Mouse (Mus musculus) gonadal fat pad, adult 2 months (tissue): ENCODE measurements around the gene Gm9833. TPM values are rescaled to one million over a fixed set of nuclear protein-coding genes. Genes with fewer than 3 reads are reported as not detected.
"Not testable (repeated sequence)": the region's sequence is repeated elsewhere in the genome, so short reads cannot be mapped to it uniquely, and the experiment has no call there.

Experiments used
- DNase-seq: peaks from one replicate; pipeline ENCODE4 v3.0.0-alpha.2; 2012; ENCODE audit warnings: low read depth
- polyA plus RNA-seq: library from polyadenylated mRNA; depleted of rRNA; stranded (reverse); fragments of >200 nt; gene quantifications from 2 replicates; pipeline ENCODE4 v1.2.3, GENCODE M21; 2012; rRNA removed

The Gm9833 gene
- polyA plus RNA-seq = 0.20 and 0.30 TPM in 2 replicates

DNA sequence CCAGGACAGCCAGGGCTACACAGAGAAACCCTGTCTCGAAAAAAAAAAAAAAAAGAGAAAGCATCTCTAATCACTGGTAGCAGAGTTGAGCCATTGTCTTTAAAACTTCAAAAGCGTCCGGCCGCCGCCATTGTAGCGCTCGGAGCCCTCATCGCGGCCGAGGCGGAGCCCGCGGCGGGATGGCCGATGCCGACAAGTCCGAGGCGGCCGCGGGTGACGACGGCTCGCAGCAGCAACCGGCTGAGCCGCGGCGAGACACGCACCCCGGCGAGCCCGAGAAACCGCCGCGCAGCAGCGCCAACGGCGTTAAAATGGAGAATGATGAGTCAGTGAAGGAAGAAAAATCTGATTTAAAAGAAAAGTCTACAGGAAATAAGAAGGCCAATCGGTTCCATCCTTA is at the start of gene Gm9833:
Gm9833 (plus strand) TSS at position 117 of the 400 bp plus-strand sequence.
- not testable (repeated sequence) for DNase-seq

GRCm38 (mm10) chr3:10070070-10070469 is 17.8 kb upstream of the Gm9833 start:
- DNase-seq = no peak

DNA sequence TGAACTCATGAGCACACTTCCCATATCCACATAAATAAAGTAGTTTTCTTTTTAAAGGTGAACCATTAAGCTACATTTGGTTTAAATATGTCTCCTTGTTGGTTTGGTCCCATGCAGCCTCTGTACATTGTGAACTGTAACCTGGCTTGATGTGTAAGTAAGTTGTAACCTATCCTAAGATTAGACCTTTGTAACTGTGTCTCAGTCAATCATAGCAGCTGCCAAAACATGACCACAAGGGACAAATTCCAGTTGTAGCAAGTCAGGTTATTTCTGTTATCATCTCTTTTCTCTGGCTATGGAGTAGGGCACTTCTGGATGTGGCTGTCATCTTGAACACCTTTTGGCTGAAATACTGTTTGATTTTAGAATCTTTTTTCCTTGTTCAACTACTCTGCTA is 12.1 kb upstream of the Gm9833 start:
- no peak for DNase-seq

- no peak for DNase-seq
Measured at GRCm38 (mm10) chr3:10077096-10077841, 10.6 kb upstream of the Gm9833 start.

- no peak for DNase-seq
Measured at GRCm38 (mm10) chr3:10078113-10078512, 9.8 kb upstream of the Gm9833 start.

GRCm38 (mm10) chr3:10081336-10081735 is 6.6 kb upstream of the Gm9833 start:
- no peak for DNase-seq

DNA sequence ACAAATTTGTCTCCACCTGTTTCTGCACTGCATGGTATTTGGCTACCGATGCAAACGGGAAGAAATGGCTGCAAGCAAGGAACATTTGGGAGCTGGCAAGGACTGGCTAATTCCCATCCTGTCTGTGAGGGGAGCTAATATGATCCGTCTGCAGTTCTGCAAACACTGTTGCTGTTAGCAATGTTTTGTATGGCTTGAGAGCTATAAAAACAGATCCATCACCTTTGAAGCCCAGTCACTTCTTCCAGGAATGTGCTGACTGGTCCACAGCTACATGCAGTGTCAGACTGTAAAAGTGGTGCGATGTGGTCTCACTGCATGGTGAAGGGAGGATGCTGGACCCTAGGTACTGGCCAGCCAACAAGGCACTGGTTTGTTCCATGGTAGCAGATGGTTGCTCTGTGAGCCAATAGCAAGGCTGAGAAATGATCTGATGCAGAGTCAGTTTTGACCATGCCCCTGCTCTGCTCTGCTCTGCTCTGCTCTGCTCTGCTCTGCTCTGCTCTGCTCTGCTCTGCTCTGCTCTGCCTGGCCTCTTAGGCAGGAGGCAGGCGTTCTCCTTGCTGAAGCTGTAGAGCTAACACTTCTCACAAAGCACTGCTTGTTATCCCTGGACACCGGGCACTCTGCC is 5.9 kb upstream of the Gm9833 start:
- DNase-seq = no peak

DNA sequence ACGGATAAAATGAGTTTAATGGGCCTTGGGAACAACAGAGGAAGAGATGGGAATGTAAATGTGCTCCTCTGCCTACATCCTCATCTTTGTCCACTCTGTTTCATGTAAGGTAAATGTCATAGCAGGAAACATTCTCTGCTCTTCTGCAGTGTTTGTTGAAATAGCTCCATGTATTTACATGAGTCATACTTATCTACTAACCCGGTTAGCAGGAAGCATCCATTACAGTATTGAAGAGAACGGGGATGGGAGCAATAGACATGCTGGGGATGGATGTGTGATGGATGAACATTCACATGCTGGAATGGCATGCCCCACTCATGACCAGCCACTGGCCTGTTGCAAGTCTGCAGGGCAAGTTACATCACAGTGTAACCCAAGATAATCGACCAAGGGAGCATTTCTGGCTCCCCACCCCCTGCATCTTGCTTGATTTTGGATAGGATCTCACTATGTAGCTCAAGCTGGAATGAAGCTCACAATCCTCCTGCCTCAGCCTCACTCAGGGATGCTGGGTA is 5.3 kb upstream of the Gm9833 start:
- no peak for DNase-seq

GRCm38 (mm10) chr3:10084102-10084501 is 3.8 kb upstream of the Gm9833 start:
- DNase-seq = no peak

GRCm38 (mm10) chr3:10085396-10086119 is 2.4 kb upstream of the Gm9833 start:
- no peak for DNase-seq

DNA sequence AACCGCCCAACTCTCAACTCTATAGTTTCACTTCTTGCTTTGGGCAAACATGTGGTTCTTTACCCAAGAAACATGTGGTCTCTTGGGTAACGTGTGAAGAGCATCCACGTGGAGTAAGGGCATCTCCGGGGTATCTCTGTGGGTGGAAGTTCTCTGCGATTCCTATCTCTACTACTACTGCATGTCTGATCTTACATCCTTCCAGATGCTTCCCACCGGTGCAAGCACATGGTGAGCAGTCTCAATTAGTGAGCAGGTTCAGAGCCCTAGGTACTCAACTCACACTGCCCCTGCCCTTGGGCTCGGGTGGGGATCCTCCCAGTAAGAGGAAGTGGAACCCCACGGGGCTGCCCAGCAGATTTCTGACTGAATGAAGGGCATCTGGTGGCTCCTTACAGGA is 399 bp upstream of the Gm9833 start:
- no peak for DNase-seq

DNA sequence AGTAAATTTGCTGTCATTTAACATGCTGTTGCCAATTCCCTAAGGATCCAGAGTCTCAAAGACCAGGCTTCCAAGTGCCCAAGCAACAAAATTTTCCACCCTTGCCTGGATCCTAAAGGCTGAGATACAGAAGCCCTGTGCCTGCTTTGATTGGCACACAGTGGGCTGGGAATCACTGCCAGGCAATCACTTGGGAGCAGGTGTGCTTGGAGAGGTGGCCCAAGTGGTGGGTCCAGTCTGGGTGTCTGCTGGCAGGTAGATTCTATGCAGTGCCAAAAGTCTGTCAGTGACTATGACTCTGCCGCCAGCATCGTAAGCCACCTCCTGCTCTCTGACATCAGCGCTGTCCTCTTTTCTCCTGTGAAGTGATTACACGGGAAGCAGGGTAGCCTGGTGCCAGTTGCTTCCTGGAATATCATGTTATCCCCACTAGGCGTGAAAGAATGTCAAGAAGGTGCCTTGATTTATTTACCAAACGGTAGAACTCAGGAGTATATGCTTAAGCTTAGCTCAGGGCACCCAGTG is 3.8 kb downstream of the Gm9833 start:
- no peak for DNase-seq

- DNase-seq = no peak
Measured at GRCm38 (mm10) chr3:10092499-10092898, 4.6 kb downstream of the Gm9833 start.

- DNase-seq = no peak
Measured at GRCm38 (mm10) chr3:10092914-10093313, 5.0 kb downstream of the Gm9833 start.

- no peak for DNase-seq
Measured at GRCm38 (mm10) chr3:10095076-10095622, 7.2 kb downstream of the Gm9833 start.

GRCm38 (mm10) chr3:10099756-10100155 is 11.8 kb downstream of the Gm9833 start:
- DNase-seq = no peak

DNA sequence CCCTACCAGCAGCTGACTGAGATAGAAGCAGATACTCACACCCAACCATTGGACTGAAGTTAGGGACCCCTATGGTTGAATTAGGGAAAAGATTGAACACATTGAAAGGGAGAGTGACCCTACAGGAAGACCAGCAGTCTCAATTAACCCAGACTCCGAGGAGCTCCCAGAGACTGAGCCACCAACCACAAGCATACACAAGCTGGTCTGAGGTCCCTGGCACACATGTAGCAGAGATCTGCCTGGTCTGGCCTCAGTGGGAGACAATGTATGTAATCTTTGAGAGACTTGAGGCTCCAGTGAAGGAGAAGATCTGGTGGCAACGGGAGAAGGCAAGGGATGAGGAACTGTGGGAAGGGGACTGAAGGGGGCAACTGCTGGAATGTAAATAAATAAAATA is 23.7 kb downstream of the Gm9833 start:
- no peak for DNase-seq

- DNase-seq = no peak
Measured at GRCm38 (mm10) chr3:10112196-10112595, 24.3 kb downstream of the Gm9833 start.

DNA sequence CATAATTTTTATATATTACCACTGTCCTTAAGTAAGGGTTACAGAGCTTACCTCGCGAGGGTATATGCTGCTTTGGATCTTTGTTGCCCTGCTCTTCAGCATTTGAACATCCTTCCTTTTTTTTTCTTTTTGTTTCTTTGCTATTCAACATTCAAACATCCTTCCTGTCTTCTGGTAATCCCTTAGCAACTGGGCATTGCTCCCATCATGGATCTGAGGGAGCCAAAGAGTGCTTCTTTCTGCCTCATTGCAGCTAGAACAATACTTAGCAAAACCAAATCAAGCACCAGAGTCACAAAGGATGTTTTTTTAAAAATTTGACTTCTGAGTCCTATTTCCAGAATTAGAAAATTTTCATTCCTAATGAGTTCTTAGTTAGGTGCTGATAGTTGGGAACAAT is 24.8 kb downstream of the Gm9833 start:
- no peak for DNase-seq

- DNase-seq = no peak
Measured at GRCm38 (mm10) chr3:10116531-10116930, 28.6 kb downstream of the Gm9833 start.

- no peak for DNase-seq
Measured at GRCm38 (mm10) chr3:10121232-10121631, 33.3 kb downstream of the Gm9833 start.
